Mouse (Mus musculus) neural tube, embryonic 12.5 days (tissue): ENCODE measurements around the gene C1galt1. TPM values are rescaled to one million over a fixed set of nuclear protein-coding genes. Genes with fewer than 3 reads are reported as not detected.

Source experiments
- ATAC-seq: fragments of 200-750 bp; cut with Nextera tagmentation; 2 replicates; pipeline ENCODE4 v1.8.0; 2017; ENCODE audit warnings: low read depth, mild to moderate bottlenecking, moderate TSS enrichment, moderate library complexity; ENCODE audit not compliant: low FRiP score
- H3K27ac ChIP-seq: fragments of 300-500 bp; sonication (generic); 2 replicates; pipeline ENCODE4 v1.5.1; 2016
- H3K27me3 ChIP-seq: fragments of 300-500 bp; sonication (generic); replicated peaks from 2 replicates; pipeline ENCODE4 v1.6.1; 2016; ENCODE audit warnings: mild to moderate bottlenecking
- H3K36me3 ChIP-seq: fragments of 300-500 bp; sonication (generic); 2 replicates; pipeline ENCODE4 v1.6.1; 2016; ENCODE audit warnings: mild to moderate bottlenecking
- H3K4me1 ChIP-seq: fragments of 300-500 bp; sonication (generic); 2 replicates; pipeline ENCODE4 v1.6.1; 2016
- H3K4me2 ChIP-seq: fragments of 300-500 bp; sonication (generic); replicated peaks from 2 replicates; pipeline ENCODE4 v1.6.1; 2016; ENCODE audit warnings: mild to moderate bottlenecking
- H3K4me3 ChIP-seq: fragments of 300-500 bp; sonication (generic); 2 replicates; pipeline ENCODE4 v1.5.1; 2016
- H3K9ac ChIP-seq: fragments of 300-500 bp; sonication (generic); 2 replicates; pipeline ENCODE4 v1.6.1; 2016; ENCODE audit warnings: mild to moderate bottlenecking
- H3K9me3 ChIP-seq: fragments of 300-500 bp; sonication (generic); 2 replicates; pipeline ENCODE4 v1.6.1; 2016; ENCODE audit warnings: mild to moderate bottlenecking
- WGBS: fragments of 180-500 bp; shearing (Covaris S2); methylation state at CpG from one replicate; pipeline ENCODE4 v1.1.7; 2016; 5-methylcytosine and 5-hydroxymethylcytosine counted together
- polyA plus RNA-seq: library from polyadenylated mRNA; unstranded; fragments of >200 nt; fragmentation: Nextera tagmentation; extraction: Ambion mirVana; gene quantifications from 2 replicates; pipeline ENCODE4 v1.2.1, GENCODE M21; 2016

C1galt1 gene
- polyA plus RNA-seq, 1 experiment from 2014 or later, result 2.8 TPM

GRCm38 (mm10) chr6:7876836-7877235 lies 32.2 kb downstream of the C1galt1 start:
- H3K4me3 ChIP-seq, result no peak overlapping the region
- no peaks in the 10 kb centered on the region for H3K27me3 ChIP-seq
- WGBS, result 93% methylated on average over 5 of the region's 5 CpGs
- H3K27ac ChIP-seq, result no peak overlapping the region
- no peaks in the 10 kb centered on the region for H3K9me3 ChIP-seq
- H3K4me2 ChIP-seq, result no peak overlapping the region
- H3K9ac ChIP-seq, result no peak overlapping the region
- H3K4me1 ChIP-seq, result no peaks in the 10 kb centered on the region
- no peaks in the 10 kb centered on the region for H3K36me3 ChIP-seq
- no peak for ATAC-seq

GRCm38 (mm10) chr6:7881595-7882128 lies 37.0 kb downstream of the C1galt1 start:
- WGBS, result 78% methylated on average over 1 of the region's 1 CpGs
- Histone ChIP-seq H3K9me3 (no peaks in the 10 kb centered on the region), H3K27me3 (no peaks in the 10 kb centered on the region), H3K36me3 (no peaks in the 10 kb centered on the region), H3K9ac (no peak overlapping the region), H3K4me1 (no peaks in the 10 kb centered on the region), H3K4me3 (no peak overlapping the region), H3K27ac (no peak overlapping the region), H3K4me2 (no peak overlapping the region)
- no peak for ATAC-seq

- Histone ChIP-seq H3K4me2 (no peak overlapping the region), H3K27ac (no peak overlapping the region), H3K9me3 (no peaks in the 10 kb centered on the region), H3K9ac (no peak overlapping the region), H3K4me3 (no peak overlapping the region), H3K27me3 (no peaks in the 10 kb centered on the region), H3K36me3 (no peaks in the 10 kb centered on the region), H3K4me1 (no peaks in the 10 kb centered on the region)
- ATAC-seq, result no peak
- 85% methylated on average over 13 of the region's 13 CpGs for WGBS
These were observed 37.9 kb downstream of the C1galt1 start for GRCm38 (mm10) chr6:7882520-7882919.

- WGBS, result 79% methylated on average over 5 of the region's 5 CpGs
- H3K36me3 ChIP-seq, result no peaks in the 10 kb centered on the region
These were observed 41.5 kb downstream of the C1galt1 start for GRCm38 (mm10) chr6:7885994-7886684.

GRCm38 (mm10) chr6:7886685-7887004 lies 42.0 kb downstream of the C1galt1 start:
- Histone ChIP-seq H3K36me3 (no peaks in the 10 kb centered on the region), H3K4me2 (no peak overlapping the region), H3K27me3 (no peaks in the 10 kb centered on the region), H3K9me3 (no peaks in the 10 kb centered on the region), H3K4me3 (no peak overlapping the region), H3K4me1 (no peaks in the 10 kb centered on the region), H3K27ac (no peak overlapping the region), H3K9ac (no peak overlapping the region)
- no peak for ATAC-seq
- 83% methylated on average over 2 of the region's 2 CpGs for WGBS

More at GRCm38 (mm10) chr6:7885994-7886684, 41.5 kb downstream of the C1galt1 start:
- Histone ChIP-seq H3K27ac (no peak overlapping the region), H3K9me3 (no peaks in the 10 kb centered on the region), H3K4me1 (no peaks in the 10 kb centered on the region), H3K9ac (no peak overlapping the region), H3K4me2 (no peak overlapping the region), H3K4me3 (no peak overlapping the region), H3K27me3 (no peaks in the 10 kb centered on the region)
- no peak for ATAC-seq

- Histone ChIP-seq H3K9me3 (no peaks in the 10 kb centered on the region), H3K4me3 (no peak overlapping the region), H3K27ac (no peak overlapping the region), H3K4me2 (no peak overlapping the region), H3K9ac (no peak overlapping the region), H3K36me3 (no peaks in the 10 kb centered on the region), H3K4me1 (no peaks in the 10 kb centered on the region), H3K27me3 (no peaks in the 10 kb centered on the region)
- ATAC-seq, result no peak
- WGBS, result 91% methylated on average over 5 of the region's 5 CpGs
These were observed 51.7 kb downstream of the C1galt1 start for GRCm38 (mm10) chr6:7896339-7896738.

- H3K27me3 ChIP-seq, result no peaks in the 10 kb centered on the region
- no peaks in the 10 kb centered on the region for H3K9me3 ChIP-seq
- H3K27ac ChIP-seq, result no peak overlapping the region
- no peak for ATAC-seq
- no peak overlapping the region for H3K9ac ChIP-seq
- H3K36me3 ChIP-seq, result no peaks in the 10 kb centered on the region
- no peak overlapping the region for H3K4me2 ChIP-seq
- 80% methylated on average over 2 of the region's 2 CpGs for WGBS
- H3K4me1 ChIP-seq, result no peaks in the 10 kb centered on the region
- H3K4me3 ChIP-seq, result no peak overlapping the region
These were observed 67.4 kb downstream of the C1galt1 start for GRCm38 (mm10) chr6:7912015-7912414.

Other genes with a start within 250 kb of the C1galt1 start
- gene Asns, start 151.6 kb upstream of the C1galt1 start, polyA plus RNA-seq, result 54.9 and 60.2 TPM in 2 replicates